Mouse (Mus musculus) CH12.LX (cell line): Measurements from ENCODE around the gene Ap4b1. TPM values are rescaled to one million over a fixed set of nuclear protein-coding genes. Genes with fewer than 3 reads are reported as not detected.

Source experiments
- DNase-seq: peaks from one replicate; pipeline ENCODE4 v3.0.0-alpha.2; 2013; ENCODE audit errors: extremely low read depth
- H3K27ac ChIP-seq: 2 replicates; pipeline ENCODE4 v1.5.1; 2012; ENCODE audit warnings: low read depth, mild to moderate bottlenecking, control low read depth, moderate library complexity; ENCODE audit not compliant: insufficient read depth
- H3K27me3 ChIP-seq: replicated peaks from 2 replicates; pipeline ENCODE3; 2012; ENCODE audit warnings: inconsistent platforms
- H3K36me3 ChIP-seq, 2 experiments: replicated peaks in 1 of 2; 2 replicates each; pipeline versions ENCODE3 to v1.6.1; 2012; ENCODE audit warnings: inconsistent platforms in 1 of 2, low read length in 1 of 2, mild to moderate bottlenecking in 1 of 2, mixed read lengths in 1 of 2, moderate library complexity in 1 of 2; ENCODE audit not compliant: control insufficient read depth in 1 of 2, insufficient read depth in 1 of 2
- H3K4me1 ChIP-seq, 2 experiments: 2 replicates each; pipeline ENCODE4 v1.6.1; 2012; ENCODE audit warnings: inconsistent platforms in 1 of 2, moderate library complexity in 1 of 2; ENCODE audit not compliant: insufficient read depth in 2 of 2, control insufficient read depth in 1 of 2
- H3K4me2 ChIP-seq: 2 replicates; pipeline ENCODE4 v1.6.1; 2012; ENCODE audit warnings: low read depth, mild to moderate bottlenecking, control low read depth; ENCODE audit not compliant: poor library complexity, insufficient read depth, severe bottlenecking
- H3K4me3 ChIP-seq, 3 experiments: fragments of 150-350 bp in 1 of 3; sonication (generic) in 1 of 3; replicated peaks in 1 of 3; 2 replicates each; pipeline versions ENCODE3 to v1.5.1; 2011 to 2012; ENCODE audit warnings: low read depth in 2 of 3, low read length in 2 of 3, mild to moderate bottlenecking in 2 of 3, moderate library complexity in 2 of 3, control low read depth in 1 of 3, improper control_type of control experiment in 1 of 3, inconsistent platforms in 1 of 3, mixed read lengths in 1 of 3; ENCODE audit not compliant: poor library complexity in 1 of 3
- H3K79me2 ChIP-seq: replicated peaks from 2 replicates; pipeline ENCODE4 v1.6.1; 2012; ENCODE audit warnings: mild to moderate bottlenecking, moderate library complexity; ENCODE audit not compliant: control insufficient read depth, poor library complexity, insufficient read depth, severe bottlenecking; ENCODE audit errors: extremely low read depth
- H3K9ac ChIP-seq: 2 replicates; pipeline ENCODE4 v1.6.1; 2012; ENCODE audit warnings: low read depth, mild to moderate bottlenecking, control low read depth, moderate library complexity; ENCODE audit not compliant: insufficient read depth
- H3K9me3 ChIP-seq: replicated peaks from 2 replicates; pipeline ENCODE3; 2012; ENCODE audit warnings: low read length, inconsistent platforms, mixed read lengths
- BHLHE40 ChIP-seq: IDR thresholded peaks from 2 replicates; pipeline ENCODE4 v1.6.1; 2011; ENCODE audit warnings: mild to moderate bottlenecking, low read depth, low read length, improper control_type of control experiment
- ELF1 ChIP-seq: IDR thresholded peaks from 2 replicates; pipeline ENCODE4 v1.6.1; 2014; ENCODE audit warnings: low read depth, mild to moderate bottlenecking, inconsistent platforms, low read length, improper control_type of control experiment
- EP300 ChIP-seq: IDR thresholded peaks from 2 replicates; pipeline ENCODE4 v1.6.1; 2011; ENCODE audit warnings: low read length, improper control_type of control experiment
- ETS1 ChIP-seq: conservative IDR thresholded peaks from 2 replicates; pipeline ENCODE4 v1.6.1; 2012; ENCODE audit warnings: low read depth, mild to moderate bottlenecking, inconsistent platforms, low read length, improper control_type of control experiment, moderate library complexity
- JUN ChIP-seq: IDR thresholded peaks from 2 replicates; pipeline ENCODE4 v1.6.1; 2011; ENCODE audit warnings: low read depth, mild to moderate bottlenecking, low read length, improper control_type of control experiment, moderate library complexity; ENCODE audit not compliant: insufficient read depth
- JUND ChIP-seq: conservative IDR thresholded peaks from 2 replicates; pipeline ENCODE4 v1.6.1; 2011; ENCODE audit warnings: low read depth, low read length, improper control_type of control experiment
- KAT2A ChIP-seq: IDR thresholded peaks from 2 replicates; pipeline ENCODE4 v1.6.1; 2012; ENCODE audit warnings: low read length, improper control_type of control experiment, inconsistent platforms; ENCODE audit not compliant: insufficient replicate concordance
- MXI1 ChIP-seq: IDR thresholded peaks from 2 replicates; pipeline ENCODE4 v1.6.1; 2011; ENCODE audit warnings: mild to moderate bottlenecking, low read depth, low read length, improper control_type of control experiment
- MYC ChIP-seq: IDR thresholded peaks from 2 replicates; pipeline ENCODE4 v1.6.1; 2011; ENCODE audit warnings: low read depth, mild to moderate bottlenecking, improper control_type of control experiment, low read length
- NELFE ChIP-seq: IDR thresholded peaks from 2 replicates; pipeline ENCODE4 v1.6.1; 2011; ENCODE audit warnings: low read depth, low read length, improper control_type of control experiment
- POLR2A ChIP-seq: IDR thresholded peaks from 2 replicates; pipeline ENCODE4 v1.6.1; 2011; ENCODE audit warnings: low read depth, mild to moderate bottlenecking, improper control_type of control experiment, low read length
- POLR2AphosphoS2 ChIP-seq: IDR thresholded peaks from 2 replicates; pipeline ENCODE4 v1.6.1; 2011; ENCODE audit warnings: low read depth, low read length, improper control_type of control experiment
- RAD21 ChIP-seq: IDR thresholded peaks from 2 replicates; pipeline ENCODE4 v1.6.1; 2011; ENCODE audit warnings: low read depth, mild to moderate bottlenecking, low read length, improper control_type of control experiment, moderate library complexity
- RCOR1 ChIP-seq: conservative IDR thresholded peaks from 2 replicates; pipeline ENCODE4 v1.6.1; 2012; ENCODE audit warnings: low read depth, mild to moderate bottlenecking, inconsistent platforms, low read length, improper control_type of control experiment
- SIN3A ChIP-seq: IDR thresholded peaks from 2 replicates; pipeline ENCODE4 v1.6.1; 2012; ENCODE audit warnings: low read length, improper control_type of control experiment, inconsistent platforms
- TBP ChIP-seq: conservative IDR thresholded peaks from 2 replicates; pipeline ENCODE4 v1.6.1; 2011; ENCODE audit warnings: low read depth, low read length, improper control_type of control experiment
- TCF12 ChIP-seq: IDR thresholded peaks from 2 replicates; pipeline ENCODE4 v1.6.1; 2014; ENCODE audit warnings: low read depth, mild to moderate bottlenecking, inconsistent platforms, low read length, improper control_type of control experiment
- ZC3H11A ChIP-seq: IDR thresholded peaks from 2 replicates; pipeline ENCODE4 v1.6.1; 2012; ENCODE audit warnings: low read depth, mild to moderate bottlenecking, inconsistent platforms, low read length, improper control_type of control experiment
- ZKSCAN1 ChIP-seq: IDR thresholded peaks from 2 replicates; pipeline ENCODE4 v1.6.1; 2012; ENCODE audit warnings: low read depth, inconsistent platforms, low read length, improper control_type of control experiment, borderline replicate concordance
- dilution Hi-C: fragments of 300-500 bp; cut with MboI; formaldehyde crosslinking; loops from 2 replicates; pipeline ENCODE4 v1.14.3; 2020; ENCODE audit warnings: low sequenced_read_pairs; ENCODE audit not compliant: extremely low pct_unique_long_range_greater_than_20kb, extremely low pct_ligation_motif_present
- in situ Hi-C: fragments of 300-500 bp; cut with MboI; formaldehyde crosslinking; loops from 3 replicates; pipeline ENCODE4 v1.14.3; 2019; ENCODE audit warnings: low sequenced_read_pairs, low pct_ligation_motif_present, low pct_unique_long_range_greater_than_20kb, mixed read lengths
- polyA plus RNA-seq: library from polyadenylated mRNA; unstranded; fragments of >175 nt; gene quantifications from 2 replicates; pipeline ENCODE4 v1.2.1, GENCODE M21; 2012; ENCODE audit warnings: low read depth; ENCODE audit not compliant: insufficient read length
- total RNA-seq, 2 experiments: library from RNA; depleted of rRNA; stranded (reverse); fragments of 300-350 nt in 1 of 2; fragments of >200 nt in 1 of 2; gene quantifications; 2 replicates each; pipeline ENCODE4 v1.2.3; 2012 to 2014

Ap4b1 gene
- total and polyA plus RNA-seq, 3 experiments = 19.8 to 31.9 (median 23.1) TPM

DNA sequence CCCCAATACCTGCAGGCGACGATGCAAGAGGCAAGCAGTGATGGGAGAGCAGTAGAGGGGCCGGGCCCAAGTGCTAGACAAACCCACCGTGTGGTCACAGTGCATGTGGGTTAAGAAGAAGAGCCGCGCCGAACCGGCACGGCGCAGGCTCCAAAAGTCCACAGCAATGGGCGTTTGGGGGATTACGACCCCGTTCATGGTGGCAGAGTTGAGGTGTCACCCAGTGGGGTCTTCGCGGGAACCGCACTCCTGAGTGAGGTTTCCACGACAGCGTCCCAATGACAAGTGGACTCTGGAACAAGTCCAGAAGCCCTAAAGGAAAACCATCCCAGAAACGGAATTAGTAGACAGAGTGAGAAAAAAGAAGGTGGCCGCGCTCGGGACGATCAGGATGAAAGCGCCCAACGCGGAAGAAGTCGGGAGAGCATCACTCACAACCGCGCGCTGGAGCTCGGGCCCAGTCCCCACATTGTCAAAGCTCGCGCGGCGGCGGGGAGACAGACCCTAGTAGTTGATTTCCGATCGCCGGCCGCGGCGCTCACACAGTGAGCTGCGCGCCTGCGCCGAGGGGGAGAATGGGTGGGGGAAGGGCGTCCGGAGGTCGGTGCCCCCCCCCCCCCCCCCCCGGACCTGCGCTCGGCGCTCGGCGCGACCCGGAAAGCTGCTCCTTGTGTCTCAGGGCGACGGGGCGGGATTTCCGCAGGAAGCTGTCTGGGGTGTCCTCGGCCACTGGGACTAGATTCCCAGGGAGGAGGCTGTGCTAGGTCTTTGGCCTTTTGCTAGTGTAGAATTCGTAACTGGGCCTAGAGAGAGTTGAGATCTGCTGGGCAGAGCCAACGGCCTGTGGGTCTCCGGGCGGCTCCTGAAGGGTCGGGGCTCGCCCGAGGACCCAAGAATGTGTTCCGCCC, at the start of gene Ap4b1, which contains the start of the genes Dclre1b and Gm43064 (continued):
- TF ChIP-seq RCOR1 = no peak

DNA sequence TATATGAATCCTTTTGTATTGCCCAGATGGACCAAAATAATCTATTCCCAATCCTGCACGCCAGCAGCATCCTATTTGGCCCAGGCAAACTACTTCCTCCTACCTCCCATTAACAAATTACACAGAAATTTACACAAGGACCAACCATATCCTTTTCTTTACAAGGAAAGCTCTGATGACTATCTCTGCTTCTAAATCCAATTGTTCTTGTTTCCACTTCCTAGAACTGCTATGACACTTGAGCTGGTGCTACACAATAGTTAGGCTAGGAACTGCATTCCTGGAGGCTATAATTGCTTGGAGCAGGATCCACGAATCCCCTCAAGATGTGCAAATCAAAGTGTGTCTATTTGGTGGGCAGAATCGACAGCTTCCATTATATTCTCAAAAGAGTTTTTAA, 42.5 kb upstream of the Ap4b1 start:
- Histone ChIP-seq H3K4me3 (no peak overlapping the region), H3K9me3 (no peaks in the 10 kb centered on the region), H3K79me2 (peaks cover 54% of the 10 kb centered on the region), H3K27ac (no peak overlapping the region), H3K9ac (no peak overlapping the region), H3K4me2 (no peak overlapping the region), H3K36me3 (peaks cover 42 to 82% of the 10 kb centered on the region in 2 experiments), H3K4me1 (peaks cover 2 to 24% of the 10 kb centered on the region in 2 experiments; a peak in 3 of 4 replicates), H3K27me3 (no peaks in the 10 kb centered on the region)
- TF ChIP-seq BHLHE40 = no peak
- no peak for TF ChIP-seq TBP
- TF ChIP-seq JUN = no peak
- TF ChIP-seq EP300 = no peak
- no peak for TF ChIP-seq NELFE
- no peak for TF ChIP-seq SIN3A
- TF ChIP-seq JUND = no peak
- no peak for TF ChIP-seq KAT2A
- TF ChIP-seq TCF12 = no peak
- no peak for TF ChIP-seq ELF1
- TF ChIP-seq ZKSCAN1 = no peak
- TF ChIP-seq ZC3H11A = no peak
- no peak for TF ChIP-seq POLR2AphosphoS2
- TF ChIP-seq MYC = no peak
- no peak for DNase-seq
- in situ Hi-C loops = no loop called here
- dilution Hi-C loops = no loop called here

DNA sequence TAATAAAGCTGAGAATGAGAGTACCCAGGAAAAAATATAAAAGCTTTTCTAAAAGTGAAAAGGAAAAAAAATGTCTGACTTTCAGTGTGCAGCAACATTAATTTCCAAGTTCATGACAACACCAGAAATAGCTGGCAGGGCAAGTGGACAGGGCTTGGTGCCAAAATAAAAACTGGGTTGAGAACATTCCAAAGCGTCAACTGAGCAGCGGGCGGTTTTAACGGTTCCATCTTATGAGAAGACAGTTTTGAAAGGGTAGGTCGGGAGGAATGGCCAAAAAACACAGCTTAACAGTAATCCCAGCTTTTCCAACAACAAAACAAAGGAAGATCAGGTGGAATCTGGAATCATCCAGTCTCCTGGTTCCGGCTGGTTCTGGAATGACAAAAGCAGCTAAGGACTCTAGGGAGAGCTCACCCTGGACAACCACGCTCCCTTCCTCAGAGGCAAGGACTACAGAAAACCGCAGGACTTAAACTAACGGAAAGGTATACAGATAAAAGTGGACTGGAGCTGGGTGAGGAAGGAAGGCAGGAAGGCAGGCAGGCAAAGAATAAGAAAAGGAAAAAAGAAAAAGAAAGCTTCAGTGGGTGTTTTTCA, 37.7 kb upstream of the Ap4b1 start:
- Histone ChIP-seq H3K9me3 (no peaks in the 10 kb centered on the region), H3K9ac (no peak overlapping the region), H3K79me2 (peaks cover 77% of the 10 kb centered on the region), H3K4me1 (peaks cover 6 to 58% of the 10 kb centered on the region in 2 experiments), H3K4me3 (no peak overlapping the region), H3K27me3 (no peaks in the 10 kb centered on the region), H3K27ac (no peak overlapping the region), H3K36me3 (peaks cover 20 to 56% of the 10 kb centered on the region in 2 experiments), H3K4me2 (no peak overlapping the region)
- in situ Hi-C loops = no loop called here
- no peak for TF ChIP-seq POLR2A
- no peak for TF ChIP-seq NELFE
- no peak for TF ChIP-seq ETS1
- TF ChIP-seq SIN3A = no peak
- no peak for TF ChIP-seq TBP
- TF ChIP-seq ZC3H11A = no peak
- no peak for TF ChIP-seq MXI1
- no peak for TF ChIP-seq RAD21
- dilution Hi-C loops = no loop called here
- no peak for DNase-seq
